Mouse (Mus musculus): ENCODE results near the gene Hnrnpll.
A peak's percentile ranks its signal among the peaks of the same experiment; 100 is the strongest.

DNA sequence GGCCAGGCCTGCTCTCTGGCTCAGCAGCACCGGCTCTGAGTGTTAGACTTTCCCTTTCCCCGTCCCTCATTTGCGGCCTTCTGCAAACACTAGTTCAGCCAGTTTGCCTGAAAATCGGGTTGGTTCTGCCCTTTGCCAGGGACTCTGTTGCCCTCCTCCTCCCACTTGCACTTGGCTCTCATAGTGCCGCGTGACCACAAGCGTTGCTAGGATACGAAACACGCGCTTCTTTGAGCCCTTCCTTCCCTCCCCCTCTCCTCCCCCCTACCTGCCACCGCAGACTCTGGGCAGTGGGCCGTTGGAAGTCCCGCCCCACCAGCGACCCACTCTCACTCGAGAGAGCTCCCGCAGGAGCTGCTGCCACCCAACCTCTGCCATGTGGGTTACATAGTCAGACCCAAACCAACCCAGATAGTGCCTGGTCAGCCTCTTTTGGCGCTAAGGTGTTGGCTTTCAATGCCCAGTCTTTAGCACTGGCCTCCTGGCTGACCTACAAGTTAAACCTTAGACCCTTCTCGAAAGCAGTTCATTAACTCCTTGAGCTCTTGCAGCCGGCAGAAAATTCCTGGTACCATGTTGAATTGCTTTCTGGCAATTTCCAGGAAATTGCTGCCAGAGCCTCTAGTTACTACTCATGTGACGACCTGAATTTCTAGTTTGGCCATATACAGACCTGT, 34.0 kb upstream of the Hnrnpll start:
- TF ChIP-seq CTCF (IDR thresholded peaks at IDR 0.05; ENCODE audit: low read depth, low read length): no peak
- 0 out of 2 replicates have a peak, but pooled peaks have one; percentile 22 for TF ChIP-seq EP300 (IDR thresholded peaks at IDR 0.05; ENCODE audit: insufficient read depth, low read depth, low read length)
- no peak for TF ChIP-seq POLR2A (IDR thresholded peaks at IDR 0.05; ENCODE audit: insufficient read depth, low read length)

Data from ES-Bruce4 (cell line).